Mouse (Mus musculus) lung, adult 2 months (tissue): ENCODE results near the gene Slc27a3. TPM values are rescaled to one million over a fixed set of nuclear protein-coding genes. Genes with fewer than 3 reads are reported as not detected.

Experiments used
- DNase-seq: peaks from one replicate; pipeline ENCODE4 v3.0.0; 2022
- H3K4me1 ChIP-seq: fragments of 200-500 bp; 2 replicates; pipeline ENCODE4 v1.6.1; 2011; ENCODE audit warnings: low read length; ENCODE audit not compliant: control insufficient read depth, insufficient read depth
- H3K4me3 ChIP-seq: fragments of 200-500 bp; replicated peaks from 2 replicates; pipeline ENCODE3; 2011; ENCODE audit warnings: low read depth, mild to moderate bottlenecking, control low read depth, low read length; ENCODE audit errors: extremely low read depth
- CTCF ChIP-seq: fragments of 200-500 bp; IDR thresholded peaks from 2 replicates; pipeline ENCODE4 v1.5.1; 2011; ENCODE audit warnings: mild to moderate bottlenecking, low read length, control low read depth; ENCODE audit not compliant: insufficient read depth
- POLR2A ChIP-seq: fragments of 200-500 bp; IDR thresholded peaks from 2 replicates; pipeline ENCODE4 v1.6.1; 2011; ENCODE audit warnings: low read depth, mild to moderate bottlenecking, control low read depth, low read length, borderline replicate concordance; ENCODE audit errors: extremely low read depth
- WGBS: fragments of 180-500 bp; shearing (Covaris S2); methylation state at CpG from one replicate; pipeline ENCODE4 v1.1.7; 2018; 5-methylcytosine and 5-hydroxymethylcytosine counted together
- polyA plus RNA-seq: library from polyadenylated mRNA; depleted of rRNA; stranded (reverse); fragments of >200 nt; gene quantifications from 2 replicates; pipeline ENCODE4 v1.2.3, GENCODE M21; 2012

Gene Slc27a3
- polyA plus RNA-seq, 1 experiment, result 27.5 TPM

- TF ChIP-seq CTCF (no peak), POLR2A (no peak)
- no peak overlapping the region for H3K4me3 ChIP-seq
- WGBS, result 42% methylated on average over 3 of the region's 3 CpGs
- DNase-seq, result no peak
- peaks cover 5% of the 10 kb centered on the region for H3K4me1 ChIP-seq
These were observed 5.9 kb upstream of the Slc27a3 start for GRCm38 (mm10) chr3:90395629-90396028.

- TF ChIP-seq POLR2A, result no peak
- no peak for TF ChIP-seq CTCF
- Histone ChIP-seq H3K4me1 (peaks cover 15% of the 10 kb centered on the region), H3K4me3 (no peak overlapping the region)
- no peak for DNase-seq
- WGBS, result 85% methylated on average over 3 of the region's 3 CpGs
These were observed 2.9 kb upstream of the Slc27a3 start for GRCm38 (mm10) chr3:90392661-90393060.

- Histone ChIP-seq H3K4me3 (no peak overlapping the region), H3K4me1 (peaks cover 15% of the 10 kb centered on the region)
- TF ChIP-seq POLR2A (no peak), CTCF (no peak)
- DNase-seq, result no peak
- 87% methylated on average over 8 of the region's 8 CpGs for WGBS
These were observed 2.2 kb upstream of the Slc27a3 start for GRCm38 (mm10) chr3:90391941-90392340.

- 70% methylated on average over 4 of the region's 4 CpGs for WGBS
- no peak overlapping the region for H3K4me3 ChIP-seq
- TF ChIP-seq POLR2A, result no peak
- peaks cover 15% of the 10 kb centered on the region for H3K4me1 ChIP-seq
- no peak for DNase-seq
These were observed 1.3 kb upstream of the Slc27a3 start for GRCm38 (mm10) chr3:90391004-90391403.

GRCm38 (mm10) chr3:90388726-90389510 is 820 bp downstream of the Slc27a3 start:
- peaks cover 10% of the 10 kb centered on the region for H3K4me1 ChIP-seq
- WGBS, result 9% methylated on average over 53 of the region's 53 CpGs
- DNase-seq, result no peak
- H3K4me3 ChIP-seq, result peak overlapping the region; percentile 56
- TF ChIP-seq CTCF, result no peak
- TF ChIP-seq POLR2A, result no peak

GRCm38 (mm10) chr3:90388192-90388591 is 1.5 kb downstream of the Slc27a3 start:
- H3K4me1 ChIP-seq, result peaks cover 10% of the 10 kb centered on the region
- TF ChIP-seq POLR2A, result no peak
- TF ChIP-seq CTCF, result no peak
- H3K4me3 ChIP-seq, result peak overlapping the region; percentile 14
- 71% methylated on average over 4 of the region's 4 CpGs for WGBS
- DNase-seq, result no peak

GRCm38 (mm10) chr3:90387483-90387882 is 2.3 kb downstream of the Slc27a3 start:
- Histone ChIP-seq H3K4me3 (no peak overlapping the region), H3K4me1 (peaks cover 10% of the 10 kb centered on the region)
- DNase-seq, result no peak
- TF ChIP-seq POLR2A, result no peak
- TF ChIP-seq CTCF, result no peak
- 60% methylated on average over 11 of the region's 11 CpGs for WGBS

GRCm38 (mm10) chr3:90386817-90387216 is 2.9 kb downstream of the Slc27a3 start:
- no peak for TF ChIP-seq POLR2A
- TF ChIP-seq CTCF, result no peak
- 95% methylated on average over 10 of the region's 10 CpGs for WGBS
- DNase-seq, result no peak
- Histone ChIP-seq H3K4me3 (no peak overlapping the region), H3K4me1 (peaks cover 10% of the 10 kb centered on the region)

GRCm38 (mm10) chr3:90384851-90385375 is 4.8 kb downstream of the Slc27a3 start:
- no peak for TF ChIP-seq POLR2A
- no peak for TF ChIP-seq CTCF
- Histone ChIP-seq H3K4me3 (no peak overlapping the region), H3K4me1 (peaks cover 5% of the 10 kb centered on the region)
- DNase-seq, result no peak
- WGBS, result 59% methylated on average over 7 of the region's 7 CpGs

GRCm38 (mm10) chr3:90383690-90384089 is 6.0 kb downstream of the Slc27a3 start:
- H3K4me1 ChIP-seq, result peaks cover under 1% of the 10 kb centered on the region; the same call in 1 of the 2 replicates
- 71% methylated on average over 4 of the region's 4 CpGs for WGBS
- no peak for DNase-seq
- H3K4me3 ChIP-seq, result no peak overlapping the region
- TF ChIP-seq POLR2A (no peak), CTCF (no peak)

GRCm38 (mm10) chr3:90381727-90382126 is 8.0 kb downstream of the Slc27a3 start:
- TF ChIP-seq POLR2A, result no peak
- no peak for TF ChIP-seq CTCF
- no peak overlapping the region for H3K4me3 ChIP-seq
- WGBS, result 62% methylated on average over 11 of the region's 11 CpGs
- H3K4me1 ChIP-seq, result no peaks in the 10 kb centered on the region
- no peak for DNase-seq
